Mouse (Mus musculus): ENCODE results near the gene Wrap53. TPM values are rescaled to one million over a fixed set of nuclear protein-coding genes. Genes with fewer than 3 reads are reported as not detected.

The Wrap53 gene
- polyA plus RNA-seq, 1 experiment from 2014 or later = 13.8 TPM

DNA sequence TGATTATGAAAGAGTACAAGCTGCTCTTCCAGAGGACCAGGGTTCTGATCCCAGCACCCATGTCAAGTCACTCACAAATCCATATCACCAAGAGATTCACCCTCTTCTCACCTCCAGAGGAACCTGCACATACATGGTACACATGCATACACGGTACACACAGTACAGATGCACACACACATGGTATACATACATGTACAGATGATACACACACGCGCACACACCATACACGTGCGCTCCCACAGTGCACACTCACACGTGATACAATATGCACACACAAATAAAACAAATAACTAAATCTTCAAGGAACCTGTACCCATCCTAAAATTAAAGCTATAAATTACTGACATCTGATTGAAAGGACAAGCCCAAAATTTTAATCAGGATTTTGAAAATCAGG lies 14.8 kb upstream of the Wrap53 start:
- Histone ChIP-seq H3K27me3 (replicated peaks; ENCODE audit: insufficient read depth, low read length) (no peaks in the 10 kb centered on the region), H3K9me3 (ENCODE audit: low read length) (no peaks in the 10 kb centered on the region), H3K4me1 (ENCODE audit: insufficient read depth, low read depth, low read length) (peaks cover 3% of the 10 kb centered on the region; the same call in 1 of the 2 replicates), H3K4me3 (ENCODE audit: low read depth, low read length) (no peak overlapping the region), H3K36me3 (ENCODE audit: insufficient read depth, low read length) (peaks cover 10% of the 10 kb centered on the region; the same call in 1 of the 2 replicates), H3K27ac (ENCODE audit: low read length) (no peak overlapping the region), H3K9ac (replicated peaks; ENCODE audit: low read depth) (no peak overlapping the region), H3K4me2 (replicated peaks; ENCODE audit: low read depth, low read length) (no peak overlapping the region)
- no peak for TF ChIP-seq EP300 (IDR thresholded peaks at IDR 0.05)
- no peak for TF ChIP-seq CTCF (IDR thresholded peaks at IDR 0.05)
- WGBS = 96% methylated on average over 6 of the region's 6 CpGs
- DNase-seq (ENCODE audit: low spot score) (no peak), ATAC-seq (no peak)

DNA sequence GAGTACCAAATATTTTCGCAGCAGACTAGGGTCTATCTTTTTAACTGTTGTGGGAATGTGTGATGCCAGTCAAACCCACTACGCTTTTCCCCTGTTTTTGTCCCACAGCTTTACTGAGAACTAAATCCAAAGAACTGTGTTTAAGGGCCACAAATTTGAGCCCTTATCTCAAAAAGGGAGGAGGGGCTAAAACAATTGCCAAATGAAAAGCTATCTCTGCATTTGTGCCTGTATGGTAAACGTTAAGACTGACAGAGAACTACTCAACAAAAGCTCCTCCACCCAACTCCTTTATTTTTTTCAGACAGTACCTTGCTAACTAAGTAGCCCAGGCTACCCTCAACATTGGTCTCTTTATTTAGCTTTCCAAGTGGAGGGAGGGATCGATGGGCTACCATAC lies 12.7 kb upstream of the Wrap53 start:
- 85% methylated on average over 4 of the region's 4 CpGs for WGBS
- H3K4me1 ChIP-seq (ENCODE audit: insufficient read depth, low read depth, low read length) = no peaks in the 10 kb centered on the region
- ATAC-seq = no peak
- no peak overlapping the region for H3K4me3 ChIP-seq (ENCODE audit: low read depth, low read length)
- no peaks in the 10 kb centered on the region for H3K9me3 ChIP-seq (ENCODE audit: low read length)
- no peak overlapping the region for H3K27ac ChIP-seq (ENCODE audit: low read length)
- H3K27me3 ChIP-seq (replicated peaks; ENCODE audit: insufficient read depth, low read length) = no peaks in the 10 kb centered on the region
- H3K36me3 ChIP-seq (ENCODE audit: insufficient read depth, low read length) = peaks cover 28% of the 10 kb centered on the region
- DNase-seq (ENCODE audit: low spot score) = no peak
- H3K9ac ChIP-seq (replicated peaks; ENCODE audit: low read depth) = no peak overlapping the region
- no peak for TF ChIP-seq CTCF (IDR thresholded peaks at IDR 0.05)
- TF ChIP-seq EP300 (IDR thresholded peaks at IDR 0.05) = no peak
- no peak overlapping the region for H3K4me2 ChIP-seq (replicated peaks; ENCODE audit: low read depth, low read length)

GRCm38 (mm10) chr11:69591899-69592637 lies 12.0 kb upstream of the Wrap53 start:
- ATAC-seq (no peak), DNase-seq (ENCODE audit: low spot score) (no peak)
- Histone ChIP-seq H3K4me2 (replicated peaks; ENCODE audit: low read depth, low read length) (no peak overlapping the region), H3K27ac (ENCODE audit: low read length) (no peak overlapping the region), H3K36me3 (ENCODE audit: insufficient read depth, low read length) (peaks cover 32% of the 10 kb centered on the region), H3K4me3 (ENCODE audit: low read depth, low read length) (no peak overlapping the region), H3K27me3 (replicated peaks; ENCODE audit: insufficient read depth, low read length) (no peaks in the 10 kb centered on the region), H3K9ac (replicated peaks; ENCODE audit: low read depth) (no peak overlapping the region), H3K9me3 (ENCODE audit: low read length) (no peaks in the 10 kb centered on the region), H3K4me1 (ENCODE audit: insufficient read depth, low read depth, low read length) (no peaks in the 10 kb centered on the region)
- 65% methylated on average over 7 of the region's 7 CpGs for WGBS
- TF ChIP-seq EP300 (IDR thresholded peaks at IDR 0.05) (no peak), CTCF (IDR thresholded peaks at IDR 0.05) (no peak)

GRCm38 (mm10) chr11:69591424-69591823 lies 11.4 kb upstream of the Wrap53 start:
- Histone ChIP-seq H3K4me2 (replicated peaks; ENCODE audit: low read depth, low read length) (no peak overlapping the region), H3K36me3 (ENCODE audit: insufficient read depth, low read length) (peaks cover 32% of the 10 kb centered on the region), H3K27me3 (replicated peaks; ENCODE audit: insufficient read depth, low read length) (no peaks in the 10 kb centered on the region), H3K9ac (replicated peaks; ENCODE audit: low read depth) (no peak overlapping the region), H3K4me3 (ENCODE audit: low read depth, low read length) (no peak overlapping the region), H3K4me1 (ENCODE audit: insufficient read depth, low read depth, low read length) (no peaks in the 10 kb centered on the region), H3K27ac (ENCODE audit: low read length) (no peak overlapping the region), H3K9me3 (ENCODE audit: low read length) (no peaks in the 10 kb centered on the region)
- 80% methylated on average over 3 of the region's 3 CpGs for WGBS
- no peak for TF ChIP-seq EP300 (IDR thresholded peaks at IDR 0.05)
- DNase-seq (ENCODE audit: low spot score) = no peak
- no peak for ATAC-seq

- TF ChIP-seq EP300 (IDR thresholded peaks at IDR 0.05) (no peak), CTCF (IDR thresholded peaks at IDR 0.05) (no peak)
- no peaks in the 10 kb centered on the region for H3K4me1 ChIP-seq (ENCODE audit: insufficient read depth, low read depth, low read length)
- no peak overlapping the region for H3K4me3 ChIP-seq (ENCODE audit: low read depth, low read length)
Observed at GRCm38 (mm10) chr11:69590622-69591021, 10.6 kb upstream of the Wrap53 start.

GRCm38 (mm10) chr11:69589207-69589834 lies 9.3 kb upstream of the Wrap53 start:
- H3K9ac ChIP-seq (replicated peaks; ENCODE audit: low read depth) = no peak overlapping the region

More at GRCm38 (mm10) chr11:69590622-69591021, 10.6 kb upstream of the Wrap53 start:
- Histone ChIP-seq H3K9ac (replicated peaks; ENCODE audit: low read depth) (no peak overlapping the region), H3K9me3 (ENCODE audit: low read length) (no peaks in the 10 kb centered on the region), H3K27ac (ENCODE audit: low read length) (no peak overlapping the region), H3K36me3 (ENCODE audit: insufficient read depth, low read length) (peaks cover 32% of the 10 kb centered on the region), H3K27me3 (replicated peaks; ENCODE audit: insufficient read depth, low read length) (no peaks in the 10 kb centered on the region), H3K4me2 (replicated peaks; ENCODE audit: low read depth, low read length) (no peak overlapping the region)
- 87% methylated on average over 8 of the region's 8 CpGs for WGBS
- no peak for ATAC-seq
- no peak for DNase-seq (ENCODE audit: low spot score)

More at GRCm38 (mm10) chr11:69589207-69589834, 9.3 kb upstream of the Wrap53 start:
- Histone ChIP-seq H3K27me3 (replicated peaks; ENCODE audit: insufficient read depth, low read length) (no peaks in the 10 kb centered on the region), H3K4me1 (ENCODE audit: insufficient read depth, low read depth, low read length) (no peaks in the 10 kb centered on the region), H3K9me3 (ENCODE audit: low read length) (no peaks in the 10 kb centered on the region), H3K4me3 (ENCODE audit: low read depth, low read length) (no peak overlapping the region), H3K36me3 (ENCODE audit: insufficient read depth, low read length) (peaks cover 32% of the 10 kb centered on the region), H3K27ac (ENCODE audit: low read length) (no peak overlapping the region), H3K4me2 (replicated peaks; ENCODE audit: low read depth, low read length) (no peak overlapping the region)
- WGBS = 91% methylated on average over 22 of the region's 22 CpGs
- ATAC-seq = no peak
- DNase-seq (ENCODE audit: low spot score) = no peak
- no peak for TF ChIP-seq CTCF (IDR thresholded peaks at IDR 0.05)
- no peak for TF ChIP-seq EP300 (IDR thresholded peaks at IDR 0.05)

Measured in lung, postnatal 0 days (tissue).